Mouse (Mus musculus): ENCODE results near the gene Rasa2.
A peak's percentile ranks its signal among the peaks of the same experiment; 100 is the strongest.
"Not testable (repeated sequence)": the region's sequence is repeated elsewhere in the genome, so short reads cannot be mapped to it uniquely, and the experiment has no call there.

The Rasa2 gene

DNA sequence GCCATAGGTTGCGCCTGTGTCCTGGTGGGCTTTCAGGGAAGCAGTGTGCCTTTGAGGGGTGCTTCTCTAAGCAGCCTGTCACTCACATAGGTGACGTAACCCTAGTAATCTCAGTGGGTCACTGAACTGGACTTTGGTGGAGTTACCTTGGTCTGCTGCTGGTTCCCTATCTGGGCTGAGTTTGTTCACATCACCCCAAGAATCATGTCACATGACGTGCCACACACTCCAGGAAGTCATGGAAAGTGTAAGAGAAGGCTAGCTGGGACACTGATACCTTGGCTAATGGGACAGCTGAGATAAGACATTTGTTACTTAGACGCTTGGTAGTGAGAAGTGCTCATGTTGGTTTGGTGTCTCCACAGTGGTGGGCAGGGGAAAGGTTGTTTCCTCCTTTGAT, 105.4 kb downstream of the Rasa2 start:
- no peak for DNase-seq (ENCODE audit: low spot score)

GRCm38 (mm10) chr9:96524972-96525506, 106.4 kb downstream of the Rasa2 start, which contains the start of gene Gm28729:
Gene Gm28729, minus strand, starts transcription at chr9:96525264.
- no peak for DNase-seq (ENCODE audit: low spot score)

DNA sequence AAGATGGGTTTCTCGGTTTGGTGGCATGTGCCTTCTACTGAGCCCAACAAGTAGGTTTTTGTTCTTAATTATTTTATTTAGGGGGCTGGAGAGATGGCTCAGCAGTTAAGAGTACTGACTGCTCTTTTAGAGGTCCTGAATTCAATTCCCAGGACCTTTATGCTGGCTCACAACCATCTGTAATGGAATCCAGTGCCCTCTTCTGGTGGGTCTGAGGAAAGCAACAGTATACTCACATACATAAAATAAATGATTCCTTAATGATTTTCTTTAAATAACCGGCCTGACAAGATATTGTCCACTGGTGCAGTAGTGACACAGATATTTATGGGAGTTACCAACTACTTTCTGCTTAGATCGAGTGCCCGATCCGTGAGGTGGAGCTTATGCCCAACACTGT, 108.3 kb downstream of the Rasa2 start:
- no peak for DNase-seq (ENCODE audit: low spot score)

- not testable (repeated sequence) for DNase-seq (ENCODE audit: low spot score)
Measured at GRCm38 (mm10) chr9:96521574-96521973, 109.8 kb downstream of the Rasa2 start.

DNA sequence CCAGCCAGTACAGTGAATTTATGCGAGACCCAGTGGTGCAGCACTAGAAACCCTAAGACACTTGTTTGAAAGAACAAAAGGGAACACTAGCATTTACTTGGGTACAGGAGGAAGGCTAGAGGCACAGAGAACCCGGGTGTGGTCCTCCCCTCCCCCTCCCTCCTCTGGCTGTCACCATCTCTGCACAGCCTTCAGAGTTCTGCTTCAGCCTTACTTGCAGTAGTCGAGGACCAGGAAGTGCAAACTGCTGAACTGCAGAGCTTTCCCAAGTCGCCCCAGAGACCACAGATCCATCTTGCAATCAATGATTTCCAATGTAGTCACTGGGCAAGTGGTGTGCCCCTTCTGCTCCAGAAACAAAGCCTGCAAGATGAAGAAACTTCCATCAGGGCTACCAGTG, 114.0 kb downstream of the Rasa2 start:
- DNase-seq (ENCODE audit: low spot score): no peak

DNA sequence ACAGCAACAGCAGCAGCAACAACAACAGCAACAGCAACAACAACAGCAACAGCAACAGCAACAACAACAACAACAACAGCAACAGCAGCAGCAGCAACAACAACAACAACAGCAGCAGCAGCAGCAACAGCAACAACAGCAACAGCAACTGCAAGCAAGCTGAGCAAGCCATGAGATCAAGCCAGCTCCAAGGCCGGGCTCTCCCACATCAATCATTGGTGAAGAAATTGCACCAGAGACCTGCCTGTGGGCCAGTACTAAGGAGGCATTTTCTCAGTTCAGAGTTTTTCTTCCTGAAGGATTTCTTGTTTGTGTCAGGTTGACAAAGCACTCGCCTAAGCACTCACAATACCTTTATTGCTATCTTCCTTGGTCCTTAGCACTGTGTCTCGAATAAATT, 114.6 kb downstream of the Rasa2 start:
- DNase-seq (ENCODE audit: low spot score): no peak

- DNase-seq (ENCODE audit: low spot score): no peak
Measured at GRCm38 (mm10) chr9:96515737-96516136, 115.7 kb downstream of the Rasa2 start.

DNA sequence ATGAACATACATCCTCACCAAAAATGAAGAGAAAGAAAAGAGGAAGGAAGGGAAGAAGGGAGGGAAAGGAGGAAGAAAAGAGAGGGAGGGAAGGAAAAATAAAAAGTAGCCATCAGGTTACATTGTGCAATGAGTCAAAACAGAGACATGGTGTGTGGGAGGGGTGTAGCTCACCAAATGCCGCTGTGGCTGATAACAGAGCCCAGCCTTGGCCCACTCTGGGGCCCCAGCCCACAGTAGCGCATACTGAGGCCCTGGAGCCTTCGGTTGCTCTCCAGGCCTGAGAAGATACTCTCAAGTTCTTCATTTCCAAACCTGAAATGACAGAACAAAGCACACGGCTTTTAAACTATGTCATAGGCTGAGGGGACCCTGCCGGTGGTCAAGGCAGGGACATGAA, 117.1 kb downstream of the Rasa2 start:
- DNase-seq (ENCODE audit: low spot score): no peak

DNA sequence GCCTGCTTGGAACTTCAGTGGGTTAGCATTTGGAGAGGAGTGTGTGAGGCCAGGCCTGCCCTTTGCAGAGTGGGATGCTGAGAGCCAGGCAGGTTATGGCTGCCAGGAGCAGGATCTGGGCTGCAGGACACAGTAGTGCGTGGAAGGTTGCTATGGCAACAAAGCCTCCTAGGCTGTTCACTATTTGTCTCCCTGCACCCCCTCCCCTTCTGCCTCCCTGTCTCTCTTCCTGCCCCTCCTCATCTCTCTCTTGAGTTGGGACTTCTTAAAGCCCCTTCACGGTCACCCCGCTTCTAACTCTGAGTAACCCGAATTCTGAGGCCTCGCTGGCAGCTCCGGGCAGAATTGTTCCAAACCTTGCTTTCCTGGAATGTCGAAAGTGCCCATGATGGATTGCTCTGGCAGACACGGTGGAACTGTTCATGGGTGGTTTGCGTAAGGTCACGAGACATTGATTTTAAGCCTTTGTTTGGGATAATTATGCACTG, 125.4 kb downstream of the Rasa2 start:
- DNase-seq (ENCODE audit: low spot score): peak; percentile 21

DNA sequence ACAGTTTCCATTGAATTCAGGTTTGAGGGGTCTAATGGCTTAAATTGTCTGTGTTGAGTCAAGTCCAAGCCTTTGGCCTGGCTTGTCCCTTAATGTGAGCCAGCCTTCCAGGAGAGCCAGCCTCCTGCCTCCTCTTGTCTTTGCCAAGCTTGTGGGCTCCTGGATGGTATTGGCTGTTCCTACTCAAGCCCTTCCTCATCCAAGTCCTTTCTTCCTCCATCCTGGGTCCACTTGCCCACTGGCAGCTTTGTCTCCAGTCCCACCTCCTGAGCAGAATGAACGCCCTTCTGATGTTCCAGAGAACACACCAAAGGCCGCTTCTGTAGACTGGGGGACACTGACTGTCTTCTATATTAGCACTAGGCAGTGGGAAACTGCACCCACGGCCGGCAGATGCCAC, 126.3 kb downstream of the Rasa2 start:
- DNase-seq (ENCODE audit: low spot score): no peak

DNA sequence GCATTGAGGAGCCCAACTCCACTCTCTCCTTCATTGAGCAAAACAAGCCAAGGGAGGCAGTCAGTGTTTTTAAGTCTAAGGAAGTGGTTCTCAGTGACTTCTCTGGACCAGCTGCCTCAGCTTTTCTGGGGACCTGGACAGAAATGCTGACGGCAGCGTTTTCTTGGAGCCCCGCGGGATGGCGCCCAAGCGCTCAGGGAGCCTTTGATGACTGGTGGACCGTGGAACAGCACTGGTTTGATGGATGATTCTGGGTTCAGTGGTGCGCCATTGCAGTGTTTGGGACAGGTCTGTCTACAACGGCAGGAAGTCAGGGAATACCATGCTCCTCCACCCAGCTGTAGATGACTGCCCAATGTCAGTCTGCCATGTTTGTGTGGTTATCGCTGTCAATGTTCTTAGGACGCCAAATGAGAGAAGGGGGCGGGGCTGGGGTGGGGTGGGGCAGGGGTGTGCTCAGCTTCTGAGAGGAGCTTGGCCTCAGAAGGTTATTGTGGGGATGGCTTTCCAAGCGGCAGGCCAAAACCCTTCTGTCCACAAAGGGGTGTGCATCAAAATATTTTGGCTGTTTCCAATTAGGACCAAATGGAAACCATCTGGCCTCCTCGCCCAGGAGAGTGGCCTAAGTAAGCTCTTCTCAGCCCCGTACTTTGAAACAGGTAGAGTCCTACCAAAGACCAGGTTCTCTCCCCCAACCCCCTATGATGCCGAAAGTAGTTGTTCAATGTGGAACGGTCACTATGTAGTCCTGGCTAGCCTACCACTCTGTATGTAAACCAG, 127.1 kb downstream of the Rasa2 start:
- no peak for DNase-seq (ENCODE audit: low spot score)

- no peak for DNase-seq (ENCODE audit: low spot score)
Measured at GRCm38 (mm10) chr9:96502856-96503610, 128.4 kb downstream of the Rasa2 start.

- peak; percentile 24 for DNase-seq (ENCODE audit: low spot score)
Measured at GRCm38 (mm10) chr9:96501217-96501616, 130.2 kb downstream of the Rasa2 start.

- DNase-seq (ENCODE audit: low spot score): no peak
Measured at GRCm38 (mm10) chr9:96493212-96493611, 138.2 kb downstream of the Rasa2 start.

GRCm38 (mm10) chr9:96491810-96492209, 139.6 kb downstream of the Rasa2 start:
- no peak for DNase-seq (ENCODE audit: low spot score)

Measured in ovary, adult 18-20 months (tissue).